Mouse (Mus musculus) liver, embryonic 16.5 days (tissue): ENCODE data around the gene Zscan2. TPM values are rescaled to one million over a fixed set of nuclear protein-coding genes. Genes with fewer than 3 reads are reported as not detected.
"Not testable (repeated sequence)": the region's sequence is repeated elsewhere in the genome, so short reads cannot be mapped to it uniquely, and the experiment has no call there.

Source experiments
- ATAC-seq: fragments of 200-750 bp; cut with Nextera tagmentation; 2 replicates; pipeline ENCODE4 v1.8.0; 2017; ENCODE audit warnings: low read depth, mild to moderate bottlenecking, moderate number of reproducible peaks, moderate library complexity
- H3K27ac ChIP-seq: fragments of 300-500 bp; sonication (generic); 2 replicates; pipeline ENCODE4 v1.5.1; 2014; ENCODE audit warnings: mild to moderate bottlenecking, low read length
- H3K27me3 ChIP-seq: fragments of 300-500 bp; sonication (generic); 2 replicates; pipeline ENCODE4 v1.6.1; 2014; ENCODE audit warnings: low read depth, low read length, mixed read lengths; ENCODE audit not compliant: control insufficient read depth, insufficient read depth
- H3K36me3 ChIP-seq: fragments of 300-500 bp; sonication (generic); 2 replicates; pipeline ENCODE4 v1.6.1; 2014; ENCODE audit warnings: mild to moderate bottlenecking; ENCODE audit not compliant: control insufficient read depth, insufficient read depth
- H3K4me1 ChIP-seq: fragments of 300-500 bp; sonication (generic); 2 replicates; pipeline ENCODE4 v1.6.1; 2014; ENCODE audit warnings: low read depth, low read length, mixed read lengths; ENCODE audit not compliant: control insufficient read depth
- H3K4me2 ChIP-seq: fragments of 300-500 bp; sonication (generic); 2 replicates; pipeline ENCODE4 v1.6.1; 2014; ENCODE audit warnings: low read depth, low read length, mixed read lengths
- H3K4me3 ChIP-seq: fragments of 300-500 bp; sonication (generic); 2 replicates; pipeline ENCODE4 v1.5.1; 2014; ENCODE audit warnings: low read depth, mild to moderate bottlenecking, low read length
- H3K9ac ChIP-seq: fragments of 300-500 bp; sonication (generic); 2 replicates; pipeline ENCODE4 v1.6.1; 2014; ENCODE audit warnings: low read depth, low read length
- H3K9me3 ChIP-seq: fragments of 300-500 bp; sonication (generic); replicated peaks from 2 replicates; pipeline ENCODE4 v1.6.1; 2016; ENCODE audit warnings: low read length; ENCODE audit not compliant: control insufficient read depth
- WGBS: fragments of 180-500 bp; shearing (Covaris S2); extraction: QIAGEN DNeasy Blood & Tissue Kit; methylation state at CpG from one replicate; pipeline ENCODE4 v1.1.7; 2014; ENCODE audit not compliant: insufficient replicate concordance; 5-methylcytosine and 5-hydroxymethylcytosine counted together
- polyA plus RNA-seq: library from polyadenylated mRNA; unstranded; fragments of >200 nt; fragmentation: Nextera tagmentation; extraction: Ambion mirVana; gene quantifications from 2 replicates; pipeline ENCODE4 v1.2.1, GENCODE M21; 2015

Gene Zscan2
- polyA plus RNA-seq, 1 experiment from 2014 or later = 0.30 TPM

DNA sequence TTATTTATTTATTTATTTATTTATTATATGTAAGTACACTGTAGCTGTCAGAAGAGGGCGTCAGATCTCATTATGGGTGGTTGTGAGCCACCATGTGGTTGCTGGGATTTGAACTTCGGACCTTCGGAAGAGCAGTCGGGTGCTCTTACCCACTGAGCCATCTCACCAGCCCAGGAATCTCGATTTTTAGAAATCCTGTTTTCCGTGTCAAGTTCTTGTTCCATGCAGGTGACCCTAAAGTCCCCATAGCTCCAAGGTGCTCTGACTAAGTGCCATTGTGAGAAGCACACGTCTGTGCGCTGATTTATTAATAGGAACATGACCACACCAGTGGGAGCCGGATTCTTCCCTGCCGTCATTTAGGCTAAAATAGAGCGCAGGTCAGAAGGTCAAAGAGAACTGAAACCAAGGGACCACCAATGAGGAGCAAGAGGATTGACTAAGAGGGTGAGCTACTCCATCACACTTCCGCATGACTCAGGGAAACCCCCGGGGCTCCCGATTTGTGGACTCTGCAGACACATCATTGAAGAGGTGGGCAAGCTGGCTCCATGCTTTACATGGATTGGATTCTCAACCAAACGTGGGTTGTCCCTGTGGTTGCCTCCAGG is 30.4 kb upstream of the Zscan2 start:
- no peak overlapping the region for H3K9ac ChIP-seq
- peak; percentile 45; the same call in 1 of the 2 replicates for ATAC-seq
- no peaks in the 10 kb centered on the region for H3K36me3 ChIP-seq
- no peak overlapping the region for H3K4me2 ChIP-seq
- H3K4me1 ChIP-seq = peaks cover 6% of the 10 kb centered on the region
- H3K9me3 ChIP-seq = no peaks in the 10 kb centered on the region
- H3K4me3 ChIP-seq = no peak overlapping the region
- no peak overlapping the region for H3K27ac ChIP-seq
- no peaks in the 10 kb centered on the region for H3K27me3 ChIP-seq
- WGBS = 71% methylated on average over 15 of the region's 15 CpGs

DNA sequence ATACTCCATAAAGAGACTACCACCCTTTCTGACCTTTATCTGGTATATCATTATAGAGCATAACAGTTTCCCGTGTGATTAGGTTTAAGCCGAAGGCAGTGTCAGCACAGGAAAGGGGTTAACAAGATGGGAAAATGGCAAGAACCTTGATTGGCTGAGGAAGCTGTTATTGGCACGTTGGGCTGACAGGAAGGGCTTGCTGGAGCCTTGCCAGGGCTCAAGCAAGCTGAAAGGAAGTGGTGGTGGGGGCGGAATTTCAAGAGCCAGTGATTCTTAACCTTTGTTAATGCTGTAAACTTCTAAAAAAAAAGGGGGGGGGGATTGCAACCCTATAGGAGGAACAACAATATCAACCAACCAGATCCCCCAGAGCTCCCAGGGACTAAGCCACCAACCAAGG is 28.5 kb upstream of the Zscan2 start:
- no peaks in the 10 kb centered on the region for H3K36me3 ChIP-seq
- no peak overlapping the region for H3K27ac ChIP-seq
- H3K27me3 ChIP-seq = no peaks in the 10 kb centered on the region
- H3K4me1 ChIP-seq = peaks cover 6% of the 10 kb centered on the region
- H3K4me3 ChIP-seq = no peak overlapping the region
- no peak overlapping the region for H3K9ac ChIP-seq
- WGBS = 7% methylated on average over 4 of the region's 4 CpGs
- H3K4me2 ChIP-seq = no peak overlapping the region
- H3K9me3 ChIP-seq = no peaks in the 10 kb centered on the region
- 0 out of 2 replicates have a peak, but pooled peaks have one; percentile 16 for ATAC-seq

GRCm38 (mm10) chr7:80832996-80833650 is 27.6 kb upstream of the Zscan2 start:
- not testable (repeated sequence) for H3K9ac ChIP-seq, H3K4me1 ChIP-seq, H3K36me3 ChIP-seq, H3K4me2 ChIP-seq, H3K27ac ChIP-seq, H3K27me3 ChIP-seq, H3K4me3 ChIP-seq, H3K9me3 ChIP-seq
- peak; percentile 59; the same call in 1 of the 2 replicates for ATAC-seq
- 13% methylated on average over 13 of the region's 14 CpGs for WGBS

DNA sequence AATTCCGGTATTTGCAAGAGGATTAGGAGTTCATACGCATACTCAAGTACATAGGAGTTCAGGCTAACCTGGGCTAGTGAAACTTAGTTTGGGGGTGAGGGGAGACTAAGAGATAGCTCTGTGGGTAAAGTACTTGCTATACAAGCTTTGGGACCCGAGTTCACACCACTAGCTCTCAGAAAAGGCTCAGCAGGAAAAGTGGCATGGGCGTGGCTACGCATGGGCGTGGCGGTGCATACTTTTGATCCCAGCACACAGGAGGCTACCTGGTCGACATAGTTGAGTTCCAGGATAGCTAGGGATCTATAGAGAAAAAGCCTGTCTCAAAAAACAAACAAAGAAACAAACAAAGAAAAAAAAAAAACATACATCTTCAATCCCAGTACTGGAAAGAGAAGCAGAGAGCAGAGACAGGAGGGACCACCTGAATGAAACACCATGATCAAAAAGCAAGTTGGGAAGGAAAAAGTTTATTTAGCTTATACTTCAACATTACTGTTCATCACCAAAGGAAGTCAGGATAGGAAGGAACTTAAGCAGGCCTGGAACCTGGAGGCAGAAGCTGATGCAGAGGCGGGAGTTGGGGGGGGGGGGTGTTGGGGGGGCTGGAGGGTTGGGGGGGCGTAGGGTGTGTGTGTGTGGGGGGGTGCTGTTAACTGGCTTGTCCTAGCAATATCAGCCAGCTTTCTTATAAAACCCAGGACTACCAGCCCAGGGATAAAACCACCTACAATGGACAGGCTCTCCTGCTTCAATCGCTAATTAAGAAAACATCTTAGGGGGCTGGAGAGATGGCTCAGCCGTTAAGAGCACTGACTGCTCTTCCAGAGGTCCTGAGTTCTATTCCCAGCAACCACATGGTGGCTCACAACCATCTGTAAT is 26.8 kb upstream of the Zscan2 start:
- H3K4me2 ChIP-seq = no peak overlapping the region
- H3K9ac ChIP-seq = no peak overlapping the region
- H3K4me3 ChIP-seq = no peak overlapping the region
- ATAC-seq = no peak
- no peaks in the 10 kb centered on the region for H3K27me3 ChIP-seq
- peaks cover 6% of the 10 kb centered on the region for H3K4me1 ChIP-seq
- H3K36me3 ChIP-seq = no peaks in the 10 kb centered on the region
- H3K9me3 ChIP-seq = no peaks in the 10 kb centered on the region
- 41% methylated on average over 12 of the region's 12 CpGs for WGBS
- H3K27ac ChIP-seq = no peak overlapping the region

DNA sequence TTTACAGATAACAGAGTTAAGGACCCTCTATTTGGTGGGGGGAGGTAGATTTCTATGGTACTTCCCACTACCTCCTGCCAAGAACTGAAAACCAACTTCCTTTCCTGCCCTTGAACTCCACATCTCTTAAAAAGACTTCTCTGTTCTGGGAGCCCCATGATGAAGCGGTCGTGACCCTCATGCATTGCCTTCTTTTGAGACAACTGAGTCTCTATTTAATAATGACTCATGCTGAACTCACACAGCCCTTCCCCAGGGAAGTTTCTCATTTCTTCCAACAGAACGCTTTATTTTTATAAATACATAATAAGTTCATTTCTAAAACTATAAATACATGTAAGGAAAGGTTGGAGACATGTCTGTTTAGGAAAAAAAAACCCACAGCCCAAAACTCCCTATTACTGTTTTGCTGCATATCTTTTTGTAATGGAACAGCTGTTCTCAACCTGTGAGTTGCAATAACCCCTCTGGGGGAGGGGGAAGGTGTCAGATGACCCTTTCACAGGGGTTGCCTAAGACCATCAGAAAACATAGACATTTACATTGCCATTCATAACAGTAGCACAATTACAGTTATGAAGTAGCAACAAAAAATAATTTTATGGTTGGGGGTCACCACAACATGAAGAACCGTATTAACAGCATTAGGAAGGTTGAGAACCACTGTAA is 24.6 kb upstream of the Zscan2 start:
- 55% methylated on average over 4 of the region's 4 CpGs for WGBS
- no peak overlapping the region for H3K27ac ChIP-seq
- H3K4me3 ChIP-seq = no peak overlapping the region
- no peak for ATAC-seq
- peaks cover 6% of the 10 kb centered on the region for H3K4me1 ChIP-seq
- H3K27me3 ChIP-seq = no peaks in the 10 kb centered on the region
- no peak overlapping the region for H3K9ac ChIP-seq
- H3K4me2 ChIP-seq = no peak overlapping the region
- no peaks in the 10 kb centered on the region for H3K9me3 ChIP-seq
- no peaks in the 10 kb centered on the region for H3K36me3 ChIP-seq

- no peak overlapping the region for H3K27ac ChIP-seq
- no peak overlapping the region for H3K4me2 ChIP-seq
- H3K4me1 ChIP-seq = peaks cover 6% of the 10 kb centered on the region
- no peaks in the 10 kb centered on the region for H3K36me3 ChIP-seq
- H3K4me3 ChIP-seq = no peak overlapping the region
- no peaks in the 10 kb centered on the region for H3K27me3 ChIP-seq
- H3K9me3 ChIP-seq = no peaks in the 10 kb centered on the region
- 45% methylated on average over 9 of the region's 9 CpGs for WGBS
- H3K9ac ChIP-seq = no peak overlapping the region
- ATAC-seq = no peak
These were observed 23.0 kb upstream of the Zscan2 start for GRCm38 (mm10) chr7:80837736-80838135.

- Histone ChIP-seq H3K4me2 (no peak overlapping the region), H3K4me3 (no peak overlapping the region), H3K9ac (no peak overlapping the region), H3K36me3 (no peaks in the 10 kb centered on the region), H3K27me3 (no peaks in the 10 kb centered on the region), H3K9me3 (no peaks in the 10 kb centered on the region), H3K4me1 (peaks cover 4% of the 10 kb centered on the region), H3K27ac (no peak overlapping the region)
- 52% methylated on average over 7 of the region's 7 CpGs for WGBS
- ATAC-seq = no peak
These were observed 22.5 kb upstream of the Zscan2 start for GRCm38 (mm10) chr7:80838247-80838646.

- ATAC-seq = no peak
- Histone ChIP-seq H3K36me3 (no peaks in the 10 kb centered on the region), H3K4me3 (no peak overlapping the region), H3K27me3 (no peaks in the 10 kb centered on the region), H3K4me1 (no peaks in the 10 kb centered on the region), H3K9ac (no peak overlapping the region), H3K27ac (no peak overlapping the region), H3K4me2 (no peak overlapping the region), H3K9me3 (no peaks in the 10 kb centered on the region)
These were observed 21.0 kb upstream of the Zscan2 start for GRCm38 (mm10) chr7:80839755-80840154.
